Mouse (Mus musculus) hindbrain, embryonic 11.5 days (tissue): ENCODE measurements at regions not wholly inside any gene's neighbourhood (a gene's known extent, or its start where the extent isn't known, plus 50 kb on each side); places are given as distances from the start of the nearest gene placed in this dataset.
A peak's percentile ranks its signal among the peaks of the same experiment; 100 is the strongest.

Source experiments
- ATAC-seq: fragments of 200-750 bp; cut with Nextera tagmentation; 2 replicates; pipeline ENCODE4 v1.8.0; 2017; ENCODE audit warnings: mild to moderate bottlenecking, moderate TSS enrichment, moderate library complexity; ENCODE audit not compliant: low FRiP score
- DNase-seq: peaks from one replicate; pipeline ENCODE4 v3.0.0-alpha.2; 2015; ENCODE audit warnings: low spot score
- H3K27ac ChIP-seq: fragments of 300-500 bp; sonication (generic); 2 replicates; pipeline ENCODE4 v1.5.1; 2014; ENCODE audit warnings: mild to moderate bottlenecking, low read depth, low read length
- H3K27me3 ChIP-seq: fragments of 300-500 bp; sonication (generic); 2 replicates; pipeline ENCODE4 v1.6.1; 2014; ENCODE audit warnings: mild to moderate bottlenecking, low read length, moderate library complexity, mixed read lengths; ENCODE audit not compliant: control insufficient read depth, insufficient read depth
- H3K36me3 ChIP-seq: fragments of 300-500 bp; sonication (generic); 2 replicates; pipeline ENCODE4 v1.6.1; 2014; ENCODE audit warnings: mild to moderate bottlenecking, low read length, moderate library complexity, mixed read lengths; ENCODE audit not compliant: control insufficient read depth, insufficient read depth
- H3K4me1 ChIP-seq: fragments of 300-500 bp; sonication (generic); replicated peaks from 2 replicates; pipeline ENCODE4 v1.6.1; 2014; ENCODE audit warnings: low read length, mixed read lengths; ENCODE audit not compliant: control insufficient read depth, insufficient read depth
- H3K4me2 ChIP-seq: fragments of 300-500 bp; sonication (generic); replicated peaks from 2 replicates; pipeline ENCODE4 v1.6.1; 2014; ENCODE audit warnings: mild to moderate bottlenecking, low read depth, low read length
- H3K4me3 ChIP-seq: fragments of 300-500 bp; sonication (generic); 2 replicates; pipeline ENCODE4 v1.5.1; 2014; ENCODE audit warnings: low read depth, low read length
- H3K9ac ChIP-seq: fragments of 300-500 bp; sonication (generic); 2 replicates; pipeline ENCODE4 v1.6.1; 2014; ENCODE audit warnings: low read depth, low read length
- H3K9me3 ChIP-seq: fragments of 300-500 bp; sonication (generic); 2 replicates; pipeline ENCODE4 v1.6.1; 2016; ENCODE audit warnings: low read length; ENCODE audit not compliant: control insufficient read depth
- WGBS: fragments of 180-500 bp; shearing (Covaris S2); extraction: QIAGEN DNeasy Blood & Tissue Kit; methylation state at CpG from one replicate; pipeline ENCODE4 v1.1.7; 2014; 5-methylcytosine and 5-hydroxymethylcytosine counted together

- 85% methylated on average over 2 of the region's 2 CpGs for WGBS
- no peak overlapping the region for H3K27ac ChIP-seq
- no peaks in the 10 kb centered on the region for H3K4me1 ChIP-seq
- H3K9me3 ChIP-seq: no peaks in the 10 kb centered on the region
- no peak overlapping the region for H3K4me3 ChIP-seq
- no peaks in the 10 kb centered on the region for H3K36me3 ChIP-seq
- H3K4me2 ChIP-seq: no peak overlapping the region
- H3K27me3 ChIP-seq: no peaks in the 10 kb centered on the region
- H3K9ac ChIP-seq: no peak overlapping the region
- DNase-seq (no peak), ATAC-seq (no peak)
Observed at GRCm38 (mm10) chr15:5447707-5448496, 203.9 kb upstream of the Ptger4 start.

GRCm38 (mm10) chr15:5459083-5459482, 215.1 kb upstream of the Ptger4 start:
- no peaks in the 10 kb centered on the region for H3K9me3 ChIP-seq
- H3K4me2 ChIP-seq: no peak overlapping the region
- H3K36me3 ChIP-seq: no peaks in the 10 kb centered on the region
- no peak overlapping the region for H3K4me3 ChIP-seq
- H3K9ac ChIP-seq: no peak overlapping the region
- DNase-seq (no peak), ATAC-seq (no peak)
- WGBS: 90% methylated on average over 3 of the region's 3 CpGs
- no peak overlapping the region for H3K27ac ChIP-seq
- H3K27me3 ChIP-seq: no peaks in the 10 kb centered on the region
- H3K4me1 ChIP-seq: no peaks in the 10 kb centered on the region

- Histone ChIP-seq H3K27ac (no peak overlapping the region), H3K4me2 (no peak overlapping the region), H3K36me3 (no peaks in the 10 kb centered on the region), H3K27me3 (no peaks in the 10 kb centered on the region), H3K4me3 (no peak overlapping the region), H3K4me1 (no peaks in the 10 kb centered on the region), H3K9ac (no peak overlapping the region), H3K9me3 (no peaks in the 10 kb centered on the region)
- 88% methylated on average over 4 of the region's 4 CpGs for WGBS
- ATAC-seq (no peak), DNase-seq (no peak)
Observed at GRCm38 (mm10) chr15:5459580-5459979, 215.6 kb upstream of the Ptger4 start.

- DNase-seq (no peak), ATAC-seq (no peak)
- Histone ChIP-seq H3K9ac (no peak overlapping the region), H3K9me3 (no peaks in the 10 kb centered on the region), H3K4me1 (no peaks in the 10 kb centered on the region), H3K4me3 (no peak overlapping the region), H3K36me3 (no peaks in the 10 kb centered on the region), H3K27me3 (no peaks in the 10 kb centered on the region), H3K4me2 (no peak overlapping the region), H3K27ac (no peak overlapping the region)
- 88% methylated on average over 3 of the region's 3 CpGs for WGBS
Observed at GRCm38 (mm10) chr15:5462651-5463050, 218.7 kb upstream of the Ptger4 start.

GRCm38 (mm10) chr15:5464732-5465131, 220.7 kb upstream of the Ptger4 start:
- no peaks in the 10 kb centered on the region for H3K9me3 ChIP-seq
- ATAC-seq: no peak
- no peak overlapping the region for H3K27ac ChIP-seq
- H3K27me3 ChIP-seq: no peaks in the 10 kb centered on the region
- WGBS: 92% methylated on average over 5 of the region's 5 CpGs
- no peaks in the 10 kb centered on the region for H3K36me3 ChIP-seq
- H3K4me1 ChIP-seq: no peaks in the 10 kb centered on the region
- no peak for DNase-seq
- no peak overlapping the region for H3K4me3 ChIP-seq
- H3K9ac ChIP-seq: no peak overlapping the region
- H3K4me2 ChIP-seq: no peak overlapping the region

GRCm38 (mm10) chr15:5468535-5469073, 224.6 kb upstream of the Ptger4 start:
- no peak overlapping the region for H3K9ac ChIP-seq
- H3K27ac ChIP-seq: no peak overlapping the region
- H3K27me3 ChIP-seq: no peaks in the 10 kb centered on the region
- DNase-seq (peak; percentile 3), ATAC-seq (peak; percentile 56; the same call in 1 of the 2 replicates)
- no peaks in the 10 kb centered on the region for H3K4me1 ChIP-seq
- whole genome bisulfite sequencing: 54% methylated on average over 3 of the region's 3 CpGs
- no peak overlapping the region for H3K4me2 ChIP-seq
- no peak overlapping the region for H3K4me3 ChIP-seq
- H3K9me3 ChIP-seq: no peaks in the 10 kb centered on the region
- H3K36me3 ChIP-seq: no peaks in the 10 kb centered on the region

- ATAC-seq: no peak
- WGBS: 70% methylated on average over 1 of the region's 1 CpGs
- H3K4me2 ChIP-seq: no peak overlapping the region
- H3K27me3 ChIP-seq: no peaks in the 10 kb centered on the region
- H3K4me1 ChIP-seq: no peaks in the 10 kb centered on the region
- H3K4me3 ChIP-seq: no peak overlapping the region
- no peak overlapping the region for H3K9ac ChIP-seq
- no peak overlapping the region for H3K27ac ChIP-seq
- no peaks in the 10 kb centered on the region for H3K36me3 ChIP-seq
- no peaks in the 10 kb centered on the region for H3K9me3 ChIP-seq
- no peak for DNase-seq
Observed at GRCm38 (mm10) chr15:5475389-5475995, 231.5 kb upstream of the Ptger4 start.

- no peak overlapping the region for H3K4me2 ChIP-seq
- H3K27me3 ChIP-seq: no peaks in the 10 kb centered on the region
- no peaks in the 10 kb centered on the region for H3K9me3 ChIP-seq
- H3K4me1 ChIP-seq: no peaks in the 10 kb centered on the region
- WGBS: 78% methylated on average over 3 of the region's 3 CpGs
- H3K4me3 ChIP-seq: no peak overlapping the region
- H3K27ac ChIP-seq: no peak overlapping the region
- no peak for DNase-seq
- H3K9ac ChIP-seq: no peak overlapping the region
- no peak for ATAC-seq
- H3K36me3 ChIP-seq: no peaks in the 10 kb centered on the region
Observed at GRCm38 (mm10) chr15:5493286-5493685, 249.3 kb upstream of the Ptger4 start.
